Mouse (Mus musculus) ES-E14 (cell line): ENCODE measurements around the gene Zbtb34. TPM values are rescaled to one million over a fixed set of nuclear protein-coding genes. Genes with fewer than 3 reads are reported as not detected.

Source experiments
- DNase-seq: peaks from one replicate; pipeline ENCODE4 v3.0.0-alpha.2; 2013; ENCODE audit warnings: low read depth, low spot score
- H3K27ac ChIP-seq: 2 replicates; pipeline ENCODE4 v1.5.1; 2012; ENCODE audit warnings: low read depth, mild to moderate bottlenecking, low read length, moderate library complexity, mixed read lengths; ENCODE audit not compliant: poor library complexity, insufficient read depth, severe bottlenecking
- H3K36me3 ChIP-seq: 2 replicates; pipeline ENCODE4 v1.6.1; 2012; ENCODE audit warnings: mild to moderate bottlenecking, low read length, moderate library complexity, mixed read lengths; ENCODE audit not compliant: control insufficient read depth, poor library complexity, insufficient read depth, severe bottlenecking
- H3K4me1 ChIP-seq, 2 experiments: fragments of 150-350 bp in 1 of 2; sonication (generic) in 1 of 2; 2 replicates each; pipeline ENCODE4 v1.6.1; 2012; ENCODE audit warnings: low read length in 2 of 2, mild to moderate bottlenecking in 1 of 2, mixed read lengths in 1 of 2; ENCODE audit not compliant: control insufficient read depth in 2 of 2, insufficient read depth in 2 of 2, poor library complexity in 1 of 2
- H3K4me3 ChIP-seq, 2 experiments: fragments of 150-350 bp in 1 of 2; sonication (generic) in 1 of 2; 2 replicates each; pipeline ENCODE4 v1.5.1; 2012; ENCODE audit warnings: low read length in 2 of 2, low read depth in 1 of 2, mild to moderate bottlenecking in 1 of 2, mixed read lengths in 1 of 2; ENCODE audit not compliant: insufficient read depth in 1 of 2, poor library complexity in 1 of 2, severe bottlenecking in 1 of 2
- H3K9ac ChIP-seq: 2 replicates; pipeline ENCODE4 v1.6.1; 2012; ENCODE audit warnings: low read depth, mild to moderate bottlenecking, low read length, mixed read lengths; ENCODE audit not compliant: poor library complexity, insufficient read depth, severe bottlenecking
- H3K9me3 ChIP-seq: fragments of 150-350 bp; sonication (generic); 2 replicates; pipeline ENCODE4 v1.6.1; 2012; ENCODE audit warnings: low read depth, mild to moderate bottlenecking, low read length; ENCODE audit not compliant: control insufficient read depth, insufficient read depth
- CHD2 ChIP-seq: IDR thresholded peaks from 2 replicates; pipeline ENCODE4 v1.6.1; 2014; ENCODE audit warnings: mild to moderate bottlenecking, low read depth, low read length, inconsistent platforms
- HCFC1 ChIP-seq: IDR thresholded peaks from 2 replicates; pipeline ENCODE4 v1.6.1; 2012; ENCODE audit warnings: low read length, inconsistent platforms, borderline replicate concordance; ENCODE audit not compliant: insufficient read depth
- MAFK ChIP-seq: IDR thresholded peaks from 2 replicates; pipeline ENCODE4 v1.6.1; 2014; ENCODE audit warnings: mild to moderate bottlenecking, low read depth, low read length, inconsistent platforms; ENCODE audit not compliant: insufficient read depth
- ZC3H11A ChIP-seq: IDR thresholded peaks from 2 replicates; pipeline ENCODE4 v1.6.1; 2012; ENCODE audit warnings: low read depth, mild to moderate bottlenecking, inconsistent platforms, low read length, borderline replicate concordance
- ZNF384 ChIP-seq: IDR thresholded peaks from 2 replicates; pipeline ENCODE4 v1.6.1; 2012; ENCODE audit warnings: low read depth, low read length, inconsistent platforms
- in situ Hi-C, 2 experiments: fragments of 600-800 bp; cut with MboI; formaldehyde crosslinking; loops; one replicate each; pipeline ENCODE4 v1.15.1; 2025; ENCODE audit warnings: low sequenced_read_pairs in 2 of 2, inconsistent platforms in 1 of 2; ENCODE audit not compliant: unreplicated experiment in 2 of 2
- total RNA-seq: library from RNA; depleted of rRNA; stranded (reverse); fragments of 300-350 nt; gene quantifications from 2 replicates; pipeline ENCODE4 v1.2.3, GENCODE M21; 2012

Gene Zbtb34
- total RNA-seq, 1 experiment: 13.4 TPM

- no peak overlapping the region for H3K27ac ChIP-seq
- no peak for DNase-seq
- H3K4me3 ChIP-seq: no peak overlapping the region
- H3K4me1 ChIP-seq: peaks cover 0 to 3% of the 10 kb centered on the region in 2 experiments; a peak in 1 of 4 replicates
- in situ Hi-C loops: no loop called here
- no peak overlapping the region for H3K9ac ChIP-seq
- no peaks in the 10 kb centered on the region for H3K36me3 ChIP-seq
- TF ChIP-seq HCFC1: no peak
- no peak for TF ChIP-seq ZNF384
- no peak for TF ChIP-seq CHD2
- H3K9me3 ChIP-seq: no peaks in the 10 kb centered on the region
Observed at GRCm38 (mm10) chr2:33399091-33399490, 32.0 kb downstream of the Zbtb34 start.

GRCm38 (mm10) chr2:33397036-33397435 is 34.1 kb downstream of the Zbtb34 start:
- H3K4me1 ChIP-seq: peaks cover 0 to 10% of the 10 kb centered on the region in 2 experiments; a peak in 1 of 4 replicates
- TF ChIP-seq ZC3H11A (no peak), ZNF384 (no peak), HCFC1 (no peak), MAFK (no peak), CHD2 (no peak)
- no peak overlapping the region for H3K9ac ChIP-seq
- in situ Hi-C loops: no loop called here
- H3K9me3 ChIP-seq: no peaks in the 10 kb centered on the region
- H3K36me3 ChIP-seq: no peaks in the 10 kb centered on the region
- H3K4me3 ChIP-seq: no peak overlapping the region
- no peak overlapping the region for H3K27ac ChIP-seq
- no peak for DNase-seq

GRCm38 (mm10) chr2:33395053-33395452 is 36.1 kb downstream of the Zbtb34 start:
- no peaks in the 10 kb centered on the region for H3K36me3 ChIP-seq
- no peak overlapping the region for H3K4me3 ChIP-seq
- H3K4me1 ChIP-seq: peaks cover 0 to 10% of the 10 kb centered on the region in 2 experiments; a peak in 1 of 4 replicates
- in situ Hi-C loops: no loop called here
- no peaks in the 10 kb centered on the region for H3K9me3 ChIP-seq
- DNase-seq: no peak
- H3K9ac ChIP-seq: no peak overlapping the region
- H3K27ac ChIP-seq: no peak overlapping the region
- TF ChIP-seq MAFK: no peak
- no peak for TF ChIP-seq ZNF384
- TF ChIP-seq HCFC1: no peak
- TF ChIP-seq CHD2: no peak
- no peak for TF ChIP-seq ZC3H11A

GRCm38 (mm10) chr2:33393951-33394635 is 37.0 kb downstream of the Zbtb34 start:
- in situ Hi-C loops: no loop called here
- Histone ChIP-seq H3K27ac (no peak overlapping the region), H3K36me3 (no peaks in the 10 kb centered on the region)

GRCm38 (mm10) chr2:33393021-33393420 is 38.1 kb downstream of the Zbtb34 start:
- no peaks in the 10 kb centered on the region for H3K9me3 ChIP-seq
- in situ Hi-C loops: no loop called here
- H3K36me3 ChIP-seq: no peaks in the 10 kb centered on the region
- DNase-seq: no peak
- H3K27ac ChIP-seq: no peak overlapping the region
- H3K4me1 ChIP-seq: peaks cover 0 to 8% of the 10 kb centered on the region in 2 experiments; a peak in 1 of 4 replicates
- H3K9ac ChIP-seq: no peak overlapping the region
- TF ChIP-seq MAFK: no peak
- H3K4me3 ChIP-seq: no peak overlapping the region

More at GRCm38 (mm10) chr2:33393951-33394635, 37.0 kb downstream of the Zbtb34 start:
- Histone ChIP-seq H3K4me1 (peaks cover 0 to 9% of the 10 kb centered on the region in 2 experiments; a peak in 1 of 4 replicates), H3K9ac (no peak overlapping the region), H3K9me3 (no peaks in the 10 kb centered on the region), H3K4me3 (no peak overlapping the region)
- TF ChIP-seq ZNF384: no peak
- no peak for TF ChIP-seq HCFC1
- no peak for TF ChIP-seq MAFK
- no peak for DNase-seq
